Mouse (Mus musculus) CD8-positive naive resting alpha-beta T cell, adult 57 days (primary cell): Measurements from ENCODE around the gene Gm28551. TPM values are rescaled to one million over a fixed set of nuclear protein-coding genes. Genes with fewer than 3 reads are reported as not detected.

Source experiments
- total RNA-seq: library from RNA; stranded (reverse); gene quantifications from one replicate; pipeline ENCODE4 v1.2.4, GENCODE M21; 2023

Gene Gm28551
- 0.28 TPM for total RNA-seq

DNA sequence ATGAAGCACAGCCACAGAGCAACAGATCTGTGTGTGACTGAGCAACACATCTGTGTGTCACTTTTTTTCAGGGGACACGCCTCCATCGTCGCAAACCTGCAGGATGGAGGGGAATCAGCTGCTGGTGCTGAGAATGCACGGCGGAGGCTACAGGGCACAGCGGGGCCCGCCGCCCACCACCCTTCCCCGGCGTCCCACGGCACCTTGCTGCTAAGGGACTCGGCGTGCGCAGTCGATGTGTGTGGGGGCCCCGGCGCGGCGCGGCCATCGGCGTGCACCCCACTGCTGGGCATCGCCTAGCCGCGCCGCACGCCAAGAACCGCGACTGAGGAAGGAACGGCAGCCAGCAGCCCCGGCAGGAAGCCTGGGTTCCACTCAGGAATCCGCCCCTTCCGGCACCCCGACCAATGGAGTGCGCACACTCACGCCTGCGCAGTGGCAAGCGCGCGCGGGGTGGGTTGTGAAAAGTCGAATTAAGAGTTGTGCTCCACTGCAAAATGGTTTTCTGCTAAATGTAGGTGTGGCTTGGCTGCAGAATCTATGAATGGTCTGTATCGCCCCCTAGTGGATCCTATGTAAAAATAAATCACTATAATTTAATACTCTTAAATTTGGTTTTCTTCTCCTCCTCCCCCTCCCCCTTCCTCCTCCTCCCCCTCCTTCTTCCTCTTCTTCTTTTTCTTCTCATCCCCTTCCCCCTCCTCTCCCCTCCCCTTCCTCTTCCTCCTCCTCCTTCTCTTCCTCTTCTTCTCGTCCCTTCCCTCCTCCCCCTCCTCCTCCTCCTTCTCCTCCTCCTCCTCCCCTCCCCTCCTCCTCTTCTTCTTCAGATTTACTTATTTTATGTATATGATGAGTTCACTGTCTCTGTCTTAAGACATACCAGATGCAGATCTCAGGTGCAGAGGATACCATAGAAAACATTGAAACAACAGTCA, at the start of gene Gm28551, which contains the start of the genes Asdurf and Asnsd1:
TSS of gene Gm28551 (minus strand) at position 341 of the 935 bp plus-strand sequence.
TSS of gene Asdurf (minus strand) at position 293 of the 935 bp plus-strand sequence.
TSS of gene Asnsd1 (minus strand) at position 426 of the 935 bp plus-strand sequence.

DNA sequence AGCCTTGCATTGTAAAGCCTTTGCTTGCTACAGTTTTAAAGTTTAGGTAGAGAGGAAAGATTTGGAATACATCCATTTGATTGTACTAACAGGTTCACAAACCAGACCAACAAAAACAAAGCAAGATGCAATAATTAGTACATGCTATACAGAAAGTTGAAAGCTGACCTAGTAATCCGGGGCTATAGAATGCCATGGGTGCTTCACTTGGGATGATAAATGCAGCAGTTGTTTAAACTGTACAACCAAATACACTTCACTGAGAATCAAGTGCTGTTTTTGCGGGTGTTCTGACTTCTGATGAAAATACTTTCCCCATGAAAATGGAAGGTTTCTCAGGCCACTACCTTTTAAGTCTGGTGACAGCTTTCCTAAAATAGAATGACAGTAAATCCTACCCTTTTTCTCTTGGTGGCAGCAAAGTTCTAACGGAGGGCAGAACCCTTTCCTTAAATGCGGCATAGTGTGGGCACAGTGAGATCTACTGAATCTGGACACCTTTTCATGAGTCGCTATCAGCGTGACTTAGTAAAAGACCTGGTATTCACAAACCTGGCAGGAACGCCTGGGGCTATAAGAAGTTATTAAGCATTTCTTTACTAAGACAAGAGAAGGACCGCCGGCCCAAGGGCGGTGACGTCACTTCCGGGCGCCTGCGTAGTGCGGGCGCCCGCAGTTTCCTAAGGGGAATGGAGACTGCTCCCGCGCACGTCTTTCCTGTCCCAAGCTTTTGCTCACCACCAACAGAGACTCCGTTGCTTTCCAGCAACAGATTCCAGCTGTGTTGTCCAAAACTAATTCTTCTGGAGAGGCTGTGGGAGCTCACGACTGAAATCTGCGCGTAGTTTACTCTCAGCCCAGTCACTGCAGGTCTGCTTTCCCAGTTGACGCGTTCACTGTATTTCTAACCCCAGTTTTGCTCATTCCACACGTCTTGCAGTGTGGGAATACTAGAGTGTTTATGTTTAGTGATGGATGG, 39.2 kb downstream of the Gm28551 start, which contains the start of gene Osgepl1:
TSS of gene Osgepl1 (plus strand) at position 636 of the 979 bp plus-strand sequence.

DNA sequence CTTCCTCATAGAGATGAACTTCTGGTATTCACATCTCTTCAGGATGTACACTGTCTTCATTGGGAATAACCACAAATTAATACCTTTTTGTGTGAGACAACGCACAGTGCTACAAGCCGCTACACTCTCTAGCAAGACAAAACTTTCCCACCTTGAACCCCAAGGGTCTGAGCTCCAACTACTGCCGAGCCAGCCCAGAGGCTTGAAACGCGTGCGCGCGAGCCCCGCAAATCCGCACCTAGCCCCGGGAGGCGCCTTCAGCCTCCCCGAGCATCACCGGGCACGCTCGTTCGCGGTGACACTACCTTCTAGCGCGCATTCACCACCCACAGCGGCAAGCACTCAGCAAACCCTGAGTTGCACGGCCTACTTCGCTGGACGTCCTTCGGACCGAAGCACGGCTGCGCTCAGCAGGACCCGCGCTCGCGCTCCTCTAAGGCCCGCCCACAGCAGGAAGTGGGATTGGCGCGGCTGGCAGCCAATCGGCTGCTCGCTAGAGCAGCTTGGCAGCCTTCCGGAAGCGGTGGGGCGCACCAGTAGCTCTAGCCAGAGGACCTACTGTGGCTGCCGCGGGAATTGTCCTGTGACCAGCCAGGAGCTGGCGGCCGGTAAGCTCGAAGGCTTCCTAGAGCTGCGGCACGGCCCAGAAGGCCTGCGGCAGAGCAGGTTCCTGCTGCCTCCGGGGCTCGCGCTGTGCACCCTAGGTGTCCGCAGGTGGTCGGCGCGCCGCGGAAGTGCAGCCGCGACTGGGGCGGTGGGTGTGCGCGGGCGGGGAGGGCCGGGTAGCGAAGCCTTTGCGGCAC, 55.7 kb downstream of the Gm28551 start, which contains the start of the genes Pms1, Ormdl1 and Gm28778:
TSS of gene Pms1 (minus strand) at position 438 of the 803 bp plus-strand sequence.
TSS of gene Ormdl1 (plus strand) at position 515 of the 803 bp plus-strand sequence.
TSS of gene Gm28778 (plus strand) at position 531 of the 803 bp plus-strand sequence.

Other genes starting within 250 kb of the Gm28551 start
- gene 1700019A02Rik, start 165.0 kb downstream of the Gm28551 start, total RNA-seq, result not detected
- 19.6 TPM for gene Pms1, start 55.6 kb downstream of the Gm28551 start, total RNA-seq
- 16.3 TPM for gene Ormdl1, start 55.6 kb downstream of the Gm28551 start, total RNA-seq
- gene Gm28778, start 55.6 kb downstream of the Gm28551 start, total RNA-seq, result not detected
- 6.4 TPM for gene Osgepl1, start 39.0 kb downstream of the Gm28551 start, total RNA-seq
- 12.1 TPM for gene Asdurf, start within 50 bp of the Gm28551 start, total RNA-seq
- 32.0 TPM for gene Asnsd1, start 85 bp upstream of the Gm28551 start, total RNA-seq